Mouse (Mus musculus): ENCODE data around the gene Irgm2.

DNA sequence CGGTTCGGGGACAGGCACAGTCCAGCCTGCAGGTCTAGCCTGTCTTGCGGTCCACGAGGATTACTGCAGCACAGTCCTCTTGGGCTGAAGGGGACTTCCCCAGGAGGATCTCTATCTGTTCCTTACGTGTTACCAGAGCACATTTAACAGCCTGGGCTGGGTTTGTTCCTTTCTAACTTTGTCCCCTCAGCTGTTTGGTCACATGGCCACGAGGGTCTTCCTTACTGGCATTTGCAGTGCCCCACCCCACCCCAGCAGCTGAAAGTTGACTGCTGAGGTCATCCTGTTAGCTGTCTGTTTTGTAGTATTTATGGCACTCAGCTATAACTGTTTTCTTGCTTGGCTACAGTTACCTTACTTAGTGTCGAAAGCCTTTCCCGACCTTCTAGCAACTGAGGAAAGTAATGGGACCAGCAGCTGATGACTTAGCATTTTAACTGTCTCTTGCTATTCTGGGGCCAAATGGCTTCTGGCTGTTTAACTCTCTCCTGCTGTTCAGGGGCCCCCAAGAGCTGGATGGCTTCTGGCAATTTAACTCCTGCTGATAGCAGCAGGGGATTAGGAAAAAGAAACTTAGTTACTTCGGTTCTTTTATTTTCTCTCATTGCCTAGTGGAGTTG lies 11.8 kb downstream of the Irgm2 start:
- no peak for TF ChIP-seq CTCF (IDR thresholded peaks at IDR 0.05; ENCODE audit: borderline replicate concordance, extremely low read depth, insufficient read depth, insufficient read length)
- no peak for TF ChIP-seq POLR2A (IDR thresholded peaks at IDR 0.05; ENCODE audit: borderline replicate concordance, extremely low read depth, insufficient read depth, insufficient read length, poor library complexity, severe bottlenecking)

All from brain, embryonic 14.5 days (tissue).